Mouse (Mus musculus) cerebellum, adult 2 months (tissue): Measurements from ENCODE around the gene Clic1.

Experiments used
- CTCF ChIP-seq: fragments of 200-500 bp; IDR thresholded peaks from 2 replicates; pipeline ENCODE4 v1.5.1; 2011; ENCODE audit warnings: low read depth, mild to moderate bottlenecking, control low read depth, low read length, moderate library complexity, borderline replicate concordance; ENCODE audit not compliant: insufficient read depth
- POLR2A ChIP-seq: fragments of 200-500 bp; IDR thresholded peaks from 2 replicates; pipeline ENCODE4 v1.6.1; 2011; ENCODE audit warnings: low read length, control low read depth, borderline replicate concordance; ENCODE audit not compliant: insufficient read depth

DNA sequence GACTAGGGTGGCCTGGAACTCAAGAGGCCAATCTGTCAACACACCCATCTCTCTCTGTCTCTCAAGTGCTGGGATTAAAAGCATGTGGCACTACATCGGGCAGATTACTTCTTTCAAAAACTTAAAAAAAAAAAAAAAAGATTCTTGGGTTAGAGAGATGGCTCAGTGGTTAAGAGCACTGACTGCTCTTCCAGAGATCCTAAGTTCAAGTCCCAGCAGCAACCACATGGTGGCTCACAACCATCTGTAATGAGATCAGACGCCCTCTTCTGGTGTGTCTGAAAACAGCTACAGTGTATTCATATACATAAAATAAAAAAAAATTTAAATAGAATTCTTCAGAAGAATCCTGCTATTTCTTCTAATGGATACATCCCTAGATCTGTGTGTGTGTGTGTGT, 38.4 kb downstream of the Clic1 start:
- TF ChIP-seq CTCF (no peak), POLR2A (no peak)
